9 mouse cellular contexts compared by ENCODE assay signal in the genomic region with DNA sequence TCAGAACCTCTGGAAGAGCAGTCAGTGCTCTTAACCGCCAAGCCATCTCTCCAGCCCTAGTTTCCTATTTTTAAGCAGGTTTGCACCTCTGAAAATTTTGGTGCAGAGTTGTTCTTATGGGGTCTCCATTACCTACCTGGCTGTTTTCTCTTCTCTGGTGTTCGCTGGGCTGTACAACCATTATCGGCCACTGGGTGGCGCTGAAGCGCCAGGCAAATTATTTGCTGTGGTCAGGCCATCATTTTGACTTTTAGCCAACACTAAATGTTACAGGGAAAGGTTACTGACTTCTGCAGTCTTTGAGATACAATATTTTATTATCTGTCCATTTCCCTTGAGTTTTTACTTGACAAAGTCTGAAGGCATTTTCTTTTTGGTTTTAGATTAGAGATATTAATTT.
DNase-seq lines count a peak whose midpoint lies in the region; ATAC-seq lines count a peak whose summit lies in the region.
"Had no signal": no experiment of that assay in that cellular context is flagged by ENCODE, and none has a peak within 500 bp of the region (broad histone marks: within the 10 kb centered on the region; RNA-seq: fewer than 3 reads in every experiment).

No protein-coding gene starts in this region.

- H3K9me3 ChIP-seq in midbrain, embryonic 11.5 days (ENCODE audit: control insufficient read depth, low read length) = no peaks in the 10 kb centered on the region
- no peaks in the 10 kb centered on the region for H3K9me3 ChIP-seq in midbrain, embryonic 13.5 days
- no peaks in the 10 kb centered on the region for H3K9me3 ChIP-seq in heart, embryonic 10.5 days

- H3K27me3 ChIP-seq in midbrain, embryonic 11.5 days (ENCODE audit: control insufficient read depth, insufficient read depth, low read length) = no peaks in the 10 kb centered on the region
- H3K27me3 ChIP-seq in midbrain, embryonic 13.5 days = no peaks in the 10 kb centered on the region
- peaks cover 4% of the 10 kb centered on the region; the same call in 1 of the 2 replicates for H3K27me3 ChIP-seq in heart, embryonic 10.5 days (ENCODE audit: insufficient read depth, poor library complexity, severe bottlenecking)

- no peak overlapping the region for H3K4me2 ChIP-seq in midbrain, embryonic 11.5 days
- no peak overlapping the region for H3K4me2 ChIP-seq in midbrain, embryonic 13.5 days (replicated peaks)

- intact Hi-C loops in left cerebral cortex, postnatal 25 days (cut with DNase I) = no loop called here

- H3K4me1 ChIP-seq in midbrain, embryonic 11.5 days (ENCODE audit: control insufficient read depth, insufficient read depth, low read length) = no peaks in the 10 kb centered on the region
- no peaks in the 10 kb centered on the region for H3K4me1 ChIP-seq in midbrain, embryonic 13.5 days (replicated peaks)
- H3K4me1 ChIP-seq in heart, embryonic 10.5 days = no peaks in the 10 kb centered on the region

- no peak for ATAC-seq in midbrain, embryonic 11.5 days (ENCODE audit: low FRiP score)
- ATAC-seq in midbrain, embryonic 13.5 days = no peak
- ATAC-seq in activated CD4-positive, CD25-positive, alpha-beta regulatory T cell, adult 4 months = no peak

- no peak overlapping the region for H3K4me3 ChIP-seq in midbrain, embryonic 11.5 days (ENCODE audit: low read depth, low read length)
- H3K4me3 ChIP-seq in midbrain, embryonic 13.5 days (replicated peaks) = no peak overlapping the region
- H3K4me3 ChIP-seq in heart, embryonic 10.5 days = no peak overlapping the region
- H3K4me3 ChIP-seq: myocyte had no signal

- WGBS in midbrain, embryonic 11.5 days = 4% methylated on average over 5 of the region's 5 CpGs
- 6% methylated on average over 5 of the region's 5 CpGs for WGBS in midbrain, embryonic 13.5 days
- 5% methylated on average over 5 of the region's 5 CpGs for WGBS in heart, embryonic 10.5 days

- peak; percentile 98 for DNase-seq in midbrain, embryonic 11.5 days (ENCODE audit: low spot score, missing footprints)
- peak; percentile 36 for DNase-seq in WW6 (ENCODE audit: low read depth, low spot score)
- peak; percentile 50 to 76 for DNase-seq in cerebellum, postnatal 25 days
- DNase-seq in heart, embryonic 10.5 days (ENCODE audit: low spot score) = peak; percentile 80
- peak; percentile 50 to 52 for DNase-seq in left cerebral cortex, postnatal 25 days (ENCODE audit: low spot score in 2 of 2)
- peak; percentile 55 for DNase-seq in retina, postnatal 1 day

- H3K9ac ChIP-seq in midbrain, embryonic 11.5 days (ENCODE audit: low read length) = no peak overlapping the region
- H3K9ac ChIP-seq in midbrain, embryonic 13.5 days (replicated peaks) = no peak overlapping the region

- H3K27ac ChIP-seq in midbrain, embryonic 11.5 days (ENCODE audit: low read depth, low read length) = no peak overlapping the region
- no peak overlapping the region for H3K27ac ChIP-seq in midbrain, embryonic 13.5 days
- no peak overlapping the region for H3K27ac ChIP-seq in heart, embryonic 10.5 days

- H3K36me3 ChIP-seq in midbrain, embryonic 11.5 days (ENCODE audit: control insufficient read depth, insufficient read depth, low read length) = no peaks in the 10 kb centered on the region
- no peaks in the 10 kb centered on the region for H3K36me3 ChIP-seq in midbrain, embryonic 13.5 days
- H3K36me3 ChIP-seq in heart, embryonic 10.5 days = no peaks in the 10 kb centered on the region

Comparison
In these comparisons a context has a peak if more than half of its experiments do, and no peak if none do; other contexts are left out.
1. DNase-seq: peak in every context shown above with its lines; median percentile 98 in midbrain, embryonic 11.5 days; 80 in heart, embryonic 10.5 days; 63 in cerebellum, postnatal 25 days; 55 in retina, postnatal 1 day; 51 in left cerebral cortex, postnatal 25 days; 36 in WW6.